Comparison of ENCODE assay signal across 8 mouse cellular contexts in genomic region chr11:101553354-101553930, GRCm38 (mm10). TPM values are rescaled to one million over a fixed set of nuclear protein-coding genes. Genes with fewer than 3 reads are reported as not detected.
A peak's percentile ranks its signal among the peaks of the same experiment; 100 is the strongest.
DNase-seq lines count a peak whose midpoint lies in the region; TF ChIP-seq lines count a peak whose summit lies in the region.

No protein-coding gene starts in this region.

- intact Hi-C loops in heart, postnatal 10 days (cut with DNase I), result loop anchor here (5.0 kb wide), 1 partner anchor 86 kb away; the partner anchor contains the start of gene Vat1

- DNase-seq in kidney, adult 9 months, result peak; percentile 38
- no peak for DNase-seq in kidney, adult 8-10 months
- DNase-seq in brain, embryonic 14.5 days (ENCODE audit: low read depth), result peak; percentile 7
- DNase-seq in heart, postnatal 10 days, result peak; percentile 14 to 23
- DNase-seq in lung, postnatal 10 days, result peak; percentile 24
- no peak for DNase-seq in thymus, adult 18-20 months
- DNase-seq in adrenal gland, postnatal 25 days, result no peak
- DNase-seq in urinary bladder, postnatal 36 days (ENCODE audit: low spot score in 2 of 2), result no peak

- no peak for TF ChIP-seq CTCF in brain, embryonic 14.5 days (IDR thresholded peaks at IDR 0.05; ENCODE audit: borderline replicate concordance, extremely low read depth, insufficient read depth, insufficient read length)

- TF ChIP-seq POLR2A in brain, embryonic 14.5 days (IDR thresholded peaks at IDR 0.05; ENCODE audit: borderline replicate concordance, extremely low read depth, insufficient read depth, insufficient read length, poor library complexity, severe bottlenecking), result no peak

RNA-seq across cellular contexts. Expression of gene Nbr1, which starts 1.5 kb away (rescaled TPM):
- 118 and 119 TPM in 2 replicates for polyA plus RNA-seq in brain, embryonic 14.5 days (2012; rRNA removed)
- total RNA-seq in heart, postnatal 10 days (2021), result 100 to 1,000 TPM; 100 TPM
- total RNA-seq in adrenal gland, postnatal 25 days (2021), result 156 and 164 TPM in 2 replicates

RNA-seq across cellular contexts. Expression of gene Brca1, which starts 1.7 kb away (rescaled TPM):
- 4.1 and 5.5 TPM in 2 replicates for polyA plus RNA-seq in brain, embryonic 14.5 days (2012; rRNA removed)
- total RNA-seq in heart, postnatal 10 days (2021), result 1 to 10 TPM; 2.8 to 4.7 TPM
- 3.5 and 3.9 TPM in 2 replicates for total RNA-seq in adrenal gland, postnatal 25 days (2021)

RNA-seq across cellular contexts. Expression of gene Tmem106a, which starts 28.6 kb away (rescaled TPM):
- 3.6 and 5.3 TPM in 2 replicates for polyA plus RNA-seq in brain, embryonic 14.5 days (2012; rRNA removed)
- total RNA-seq in heart, postnatal 10 days (2021), result 1 to 10 TPM; 3.1 to 4.2 TPM
- total RNA-seq in adrenal gland, postnatal 25 days (2021), result 11.4 and 14.1 TPM in 2 replicates

RNA-seq across cellular contexts. Expression of gene Gm11634, which starts 45.6 kb away (rescaled TPM):
- not detected in 2 replicates for polyA plus RNA-seq in brain, embryonic 14.5 days (2012; rRNA removed)
- not detected for total RNA-seq in heart, postnatal 10 days (2021)
- not detected in 2 replicates for total RNA-seq in adrenal gland, postnatal 25 days (2021)

Comparison
In these comparisons a context has a peak if more than half of its experiments do, and no peak if none do; other contexts are left out.
1. DNase-seq: peak in kidney, adult 9 months (single experiment), brain, embryonic 14.5 days (single experiment), heart, postnatal 10 days (2 of 2) and lung, postnatal 10 days (single experiment); none in kidney, adult 8-10 months (0 of 2), thymus, adult 18-20 months (0 of 2), adrenal gland, postnatal 25 days (single experiment) and urinary bladder, postnatal 36 days (0 of 2).